Mouse (Mus musculus): ENCODE results near the gene Tnni3k. TPM values are rescaled to one million over a fixed set of nuclear protein-coding genes. Genes with fewer than 3 reads are reported as not detected.

Gene Tnni3k
- polyA plus RNA-seq, 1 experiment from 2014 or later: not detected

DNA sequence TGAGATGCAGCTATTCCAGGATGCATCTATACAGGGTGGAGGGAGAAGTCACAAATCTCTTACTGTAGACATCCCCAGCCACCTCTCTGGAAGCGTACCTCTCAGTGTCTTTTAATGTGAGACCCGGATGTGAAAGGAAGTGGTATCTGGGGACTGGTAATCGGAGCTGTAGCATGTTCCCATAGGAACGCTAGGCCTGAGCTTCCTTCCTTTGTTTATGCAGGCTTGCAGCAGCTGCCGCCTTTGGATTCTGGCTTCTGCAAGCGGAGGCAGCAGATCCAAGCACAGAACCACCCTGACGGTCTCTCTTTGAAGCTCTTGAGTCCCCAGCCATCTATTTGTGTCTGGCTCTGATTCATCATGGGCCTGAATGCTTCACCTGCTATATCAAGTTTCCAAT, 248.6 kb downstream of the Tnni3k start:
- Histone ChIP-seq H3K9ac (replicated peaks) (no peak overlapping the region), H3K27ac (no peak overlapping the region), H3K4me3 (replicated peaks) (no peak overlapping the region), H3K4me2 (no peak overlapping the region), H3K27me3 (peaks cover 17% of the 10 kb centered on the region), H3K4me1 (replicated peaks) (no peaks in the 10 kb centered on the region), H3K9me3 (no peaks in the 10 kb centered on the region), H3K36me3 (no peaks in the 10 kb centered on the region)
- peak; percentile 40; the same call in 1 of the 2 replicates for ATAC-seq (ENCODE audit: insufficient number of reproducible peaks, insufficient read depth, low FRiP score, low TSS enrichment, low read depth)
- WGBS: 34% methylated on average over 7 of the region's 7 CpGs

DNA sequence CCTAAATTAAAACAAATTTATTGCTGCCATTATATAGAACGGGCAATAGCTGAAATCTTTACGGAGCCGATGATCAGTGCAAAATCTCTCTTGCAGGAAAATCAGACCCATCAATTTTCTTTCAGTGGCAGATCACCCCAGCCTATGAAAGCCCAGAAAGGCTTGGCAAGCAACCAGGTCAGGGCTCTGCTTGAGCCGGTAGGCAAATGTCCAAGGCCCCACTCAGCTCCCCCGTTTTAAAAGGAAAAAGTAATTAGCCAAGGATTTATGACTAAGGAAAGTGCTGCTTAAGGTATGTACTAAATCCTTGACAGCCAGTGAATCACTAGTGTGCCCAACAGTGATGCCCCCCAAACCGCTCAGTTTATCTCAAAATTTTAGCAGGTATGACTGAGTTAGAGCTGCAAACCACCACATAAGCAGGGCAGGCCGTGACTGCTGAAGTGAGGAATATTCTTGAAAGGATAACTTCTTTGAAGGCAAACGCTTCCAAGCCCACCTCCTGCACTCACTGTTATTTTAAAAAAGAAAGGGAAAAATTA, 254.2 kb downstream of the Tnni3k start:
- Histone ChIP-seq H3K27ac (no peak overlapping the region), H3K4me2 (no peak overlapping the region), H3K27me3 (0 out of 2 replicates have a peak, but pooled peaks cover 2% of the 10 kb centered on the region), H3K9me3 (no peaks in the 10 kb centered on the region), H3K9ac (replicated peaks) (no peak overlapping the region), H3K36me3 (no peaks in the 10 kb centered on the region), H3K4me1 (replicated peaks) (peaks cover 17% of the 10 kb centered on the region; the same call in 1 of the 2 replicates), H3K4me3 (replicated peaks) (no peak overlapping the region)
- 37% methylated on average over 8 of the region's 8 CpGs for WGBS
- ATAC-seq (ENCODE audit: insufficient number of reproducible peaks, insufficient read depth, low FRiP score, low TSS enrichment, low read depth): no peak

DNA sequence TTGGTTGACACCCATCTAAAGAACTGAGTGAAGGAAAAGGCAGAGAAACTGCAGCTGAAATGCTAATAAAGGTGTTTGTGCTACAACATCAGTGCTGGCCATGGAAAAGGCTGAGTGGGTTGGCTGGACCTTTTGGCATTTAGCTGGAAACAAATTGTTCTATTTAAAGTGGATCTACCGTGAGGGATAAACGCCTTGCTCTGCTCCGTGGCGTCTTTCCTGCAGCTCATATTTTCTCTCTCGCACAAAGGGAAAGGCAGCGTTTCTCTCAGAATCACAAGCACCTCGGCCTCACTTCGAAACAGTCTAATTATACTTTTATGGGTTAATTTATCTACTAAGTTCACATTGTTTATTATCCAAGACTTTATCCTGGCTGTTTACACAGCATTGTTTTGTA, 254.8 kb downstream of the Tnni3k start:
- Histone ChIP-seq H3K4me1 (replicated peaks) (peaks cover 17% of the 10 kb centered on the region; the same call in 1 of the 2 replicates), H3K27me3 (0 out of 2 replicates have a peak, but pooled peaks cover 2% of the 10 kb centered on the region), H3K27ac (no peak overlapping the region), H3K9ac (replicated peaks) (no peak overlapping the region), H3K4me3 (replicated peaks) (no peak overlapping the region), H3K9me3 (no peaks in the 10 kb centered on the region), H3K4me2 (no peak overlapping the region), H3K36me3 (no peaks in the 10 kb centered on the region)
- ATAC-seq (ENCODE audit: insufficient number of reproducible peaks, insufficient read depth, low FRiP score, low TSS enrichment, low read depth): no peak
- 29% methylated on average over 8 of the region's 8 CpGs for WGBS

- no peak for ATAC-seq (ENCODE audit: insufficient number of reproducible peaks, insufficient read depth, low FRiP score, low TSS enrichment, low read depth)
- 87% methylated on average over 4 of the region's 4 CpGs for WGBS
- Histone ChIP-seq H3K9me3 (no peaks in the 10 kb centered on the region), H3K4me1 (replicated peaks) (peaks cover 17% of the 10 kb centered on the region; the same call in 1 of the 2 replicates), H3K9ac (replicated peaks) (no peak overlapping the region), H3K4me2 (no peak overlapping the region), H3K27ac (no peak overlapping the region), H3K4me3 (replicated peaks) (no peak overlapping the region), H3K27me3 (peaks cover 2% of the 10 kb centered on the region; the same call in 1 of the 2 replicates), H3K36me3 (no peaks in the 10 kb centered on the region)
Measured at GRCm38 (mm10) chr3:154798806-154799205, 256.4 kb downstream of the Tnni3k start.

DNA sequence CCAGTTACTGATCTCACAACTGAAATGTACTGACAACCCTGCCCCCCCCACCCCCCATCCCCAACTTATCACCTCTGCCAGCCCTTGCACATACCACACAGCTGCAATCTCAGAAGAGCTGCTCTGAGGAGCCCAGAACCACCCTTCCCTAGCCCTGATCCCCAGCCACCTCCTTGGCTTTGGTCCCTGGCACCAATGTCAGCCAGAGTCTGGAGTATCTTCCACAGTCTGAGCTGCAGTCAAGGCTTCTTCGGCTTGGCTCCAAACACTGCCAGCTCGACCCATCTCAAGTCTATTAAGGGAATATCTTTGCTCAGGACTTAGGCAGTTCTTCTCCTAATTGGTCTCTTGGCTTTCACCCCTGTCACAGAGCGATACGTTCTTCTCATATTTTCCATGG, 261.6 kb downstream of the Tnni3k start:
- H3K4me1 ChIP-seq (replicated peaks): no peaks in the 10 kb centered on the region
- no peak overlapping the region for H3K4me2 ChIP-seq
- H3K36me3 ChIP-seq: no peaks in the 10 kb centered on the region
- WGBS: 87% methylated on average over 4 of the region's 4 CpGs
- no peaks in the 10 kb centered on the region for H3K9me3 ChIP-seq
- H3K4me3 ChIP-seq (replicated peaks): no peak overlapping the region
- ATAC-seq (ENCODE audit: insufficient number of reproducible peaks, insufficient read depth, low FRiP score, low TSS enrichment, low read depth): no peak
- no peaks in the 10 kb centered on the region; the same call in 1 of the 2 replicates for H3K27me3 ChIP-seq
- H3K9ac ChIP-seq (replicated peaks): no peak overlapping the region
- no peak overlapping the region for H3K27ac ChIP-seq

DNA sequence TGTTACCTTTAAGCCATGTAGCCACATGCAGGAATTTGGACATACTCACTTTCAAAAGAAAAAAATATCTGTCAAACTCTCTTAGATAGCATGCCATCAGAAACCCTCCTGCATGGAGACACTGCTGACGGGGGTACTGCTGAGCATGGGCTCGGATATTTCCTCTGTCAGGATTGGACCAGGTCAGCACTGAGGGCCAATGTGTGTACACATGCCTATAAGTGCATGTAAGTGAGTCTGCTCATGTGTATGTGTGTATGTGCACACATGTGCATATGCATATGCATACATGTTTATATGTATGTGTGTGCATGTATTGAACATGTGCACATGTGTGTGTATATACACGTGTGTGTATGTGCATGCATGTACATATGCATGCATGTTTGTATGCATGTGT, 267.6 kb downstream of the Tnni3k start:
- H3K27ac ChIP-seq: no peak overlapping the region
- H3K36me3 ChIP-seq: no peaks in the 10 kb centered on the region
- H3K4me2 ChIP-seq: no peak overlapping the region
- H3K9me3 ChIP-seq: no peaks in the 10 kb centered on the region
- H3K27me3 ChIP-seq: no peaks in the 10 kb centered on the region
- H3K9ac ChIP-seq (replicated peaks): no peak overlapping the region
- ATAC-seq (ENCODE audit: insufficient number of reproducible peaks, insufficient read depth, low FRiP score, low TSS enrichment, low read depth): no peak
- no peaks in the 10 kb centered on the region for H3K4me1 ChIP-seq (replicated peaks)
- H3K4me3 ChIP-seq (replicated peaks): no peak overlapping the region
- WGBS: 83% methylated on average over 3 of the region's 3 CpGs

DNA sequence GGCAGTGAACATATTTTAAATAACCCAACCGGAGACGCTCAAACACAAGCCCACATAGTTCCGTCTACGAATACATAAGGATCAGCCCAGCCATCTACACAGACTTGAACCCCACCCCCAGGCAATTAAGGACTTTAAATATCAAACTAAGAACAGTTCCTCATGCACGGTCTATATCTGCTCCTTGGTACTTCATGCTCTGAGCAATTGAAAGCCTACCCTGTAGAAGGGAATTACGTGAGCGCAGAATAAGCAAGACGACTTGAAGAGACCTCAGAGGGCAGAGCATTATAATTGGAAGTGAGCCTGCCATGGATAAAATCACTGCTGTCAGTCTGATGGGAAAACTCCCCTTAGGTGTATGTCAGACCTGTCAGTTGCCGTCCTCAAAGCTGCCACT, 268.9 kb downstream of the Tnni3k start:
- no peak overlapping the region for H3K27ac ChIP-seq
- no peaks in the 10 kb centered on the region for H3K4me1 ChIP-seq (replicated peaks)
- no peak overlapping the region for H3K4me2 ChIP-seq
- no peak for ATAC-seq (ENCODE audit: insufficient number of reproducible peaks, insufficient read depth, low FRiP score, low TSS enrichment, low read depth)
- no peaks in the 10 kb centered on the region for H3K27me3 ChIP-seq
- no peak overlapping the region for H3K9ac ChIP-seq (replicated peaks)
- H3K9me3 ChIP-seq: no peaks in the 10 kb centered on the region
- whole genome bisulfite sequencing: 93% methylated on average over 9 of the region's 9 CpGs
- no peaks in the 10 kb centered on the region for H3K36me3 ChIP-seq
- no peak overlapping the region for H3K4me3 ChIP-seq (replicated peaks)

DNA sequence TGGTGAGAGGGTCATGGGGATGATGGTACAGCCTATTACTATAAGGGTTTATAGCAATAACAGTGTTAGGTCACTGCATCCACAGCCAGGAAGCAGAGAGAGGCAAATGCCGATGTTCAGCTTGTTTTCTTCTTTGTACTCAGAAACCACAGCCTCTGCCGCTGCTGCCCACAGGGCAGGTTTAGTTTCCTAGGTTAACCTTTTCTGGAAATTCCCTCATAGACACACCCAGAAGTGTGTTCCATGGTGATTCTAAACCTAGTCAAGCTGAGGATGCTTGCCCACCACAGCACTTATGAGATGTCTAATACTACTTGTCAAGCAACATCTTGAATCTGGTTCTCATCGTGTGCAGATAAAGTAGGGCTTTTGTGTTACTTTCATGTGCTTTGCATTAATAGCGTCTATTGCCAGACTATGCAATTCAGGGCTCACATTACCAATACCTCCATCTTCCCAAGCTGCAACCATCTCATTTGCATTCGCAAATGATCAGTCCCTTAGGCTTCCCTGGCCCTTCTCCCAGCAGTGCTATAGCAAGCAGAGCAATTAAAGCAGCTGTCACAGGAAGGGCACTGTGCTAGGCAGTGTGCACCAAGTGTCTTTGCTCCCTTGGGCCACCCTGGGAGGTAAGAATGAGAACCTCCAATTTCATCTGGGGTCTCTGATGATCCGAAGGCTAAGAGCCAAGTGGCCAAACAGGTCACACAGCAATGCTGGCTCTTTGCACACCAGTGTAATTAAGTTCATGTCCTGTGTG, 276.2 kb downstream of the Tnni3k start:
- ATAC-seq (ENCODE audit: insufficient number of reproducible peaks, insufficient read depth, low FRiP score, low TSS enrichment, low read depth): no peak
- Histone ChIP-seq H3K9me3 (no peaks in the 10 kb centered on the region), H3K4me1 (replicated peaks) (peaks cover 10% of the 10 kb centered on the region), H3K4me3 (replicated peaks) (no peak overlapping the region), H3K27me3 (no peaks in the 10 kb centered on the region), H3K36me3 (no peaks in the 10 kb centered on the region), H3K9ac (replicated peaks) (no peak overlapping the region), H3K27ac (no peak overlapping the region), H3K4me2 (no peak overlapping the region)
- 58% methylated on average over 6 of the region's 6 CpGs for WGBS

DNA sequence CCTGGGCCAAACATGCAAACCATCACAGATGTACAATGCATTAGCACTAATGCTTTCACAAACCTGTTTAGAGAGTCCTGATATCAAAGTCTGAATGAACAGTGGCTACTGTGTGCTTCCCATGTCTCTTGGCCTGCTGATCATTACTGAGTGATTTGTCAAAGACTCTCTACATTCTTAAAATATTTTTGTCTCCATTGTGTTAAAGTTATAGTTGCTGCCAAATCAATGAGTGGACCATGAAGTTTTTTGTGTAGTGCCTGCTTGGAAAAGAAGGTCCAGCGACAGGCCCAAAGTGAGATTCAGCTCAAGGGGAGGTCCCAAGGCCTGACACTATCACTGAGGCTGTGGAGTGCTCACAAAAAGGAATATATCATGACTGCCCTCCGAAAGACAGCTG, 283.6 kb downstream of the Tnni3k start:
- WGBS: 86% methylated on average over 2 of the region's 2 CpGs
- Histone ChIP-seq H3K36me3 (no peaks in the 10 kb centered on the region), H3K9me3 (no peaks in the 10 kb centered on the region), H3K9ac (replicated peaks) (no peak overlapping the region), H3K27ac (no peak overlapping the region), H3K27me3 (no peaks in the 10 kb centered on the region), H3K4me2 (no peak overlapping the region), H3K4me3 (replicated peaks) (no peak overlapping the region), H3K4me1 (replicated peaks) (no peaks in the 10 kb centered on the region)
- ATAC-seq (ENCODE audit: insufficient number of reproducible peaks, insufficient read depth, low FRiP score, low TSS enrichment, low read depth): no peak

DNA sequence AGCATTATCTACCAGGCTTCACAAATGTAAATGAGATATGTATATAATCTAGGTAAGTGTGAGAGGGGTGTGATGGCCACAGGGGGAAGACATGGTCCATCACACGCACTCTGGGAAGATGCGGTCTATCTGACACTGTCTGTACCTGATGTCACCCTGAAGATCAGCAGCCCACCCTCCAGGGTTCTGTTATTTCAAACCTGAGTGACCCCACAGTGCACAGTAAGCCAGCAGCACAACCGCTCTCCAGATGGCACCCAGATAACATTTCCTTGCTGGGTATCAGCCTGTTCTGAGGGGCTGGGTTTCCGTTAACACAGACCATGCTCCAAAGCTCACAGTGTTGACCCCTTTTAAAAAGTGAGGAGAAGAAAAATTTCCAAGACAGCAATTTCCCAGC, 288.9 kb downstream of the Tnni3k start:
- 0 out of 2 replicates have a peak, but pooled peaks cover 3% of the 10 kb centered on the region for H3K4me1 ChIP-seq (replicated peaks)

DNA sequence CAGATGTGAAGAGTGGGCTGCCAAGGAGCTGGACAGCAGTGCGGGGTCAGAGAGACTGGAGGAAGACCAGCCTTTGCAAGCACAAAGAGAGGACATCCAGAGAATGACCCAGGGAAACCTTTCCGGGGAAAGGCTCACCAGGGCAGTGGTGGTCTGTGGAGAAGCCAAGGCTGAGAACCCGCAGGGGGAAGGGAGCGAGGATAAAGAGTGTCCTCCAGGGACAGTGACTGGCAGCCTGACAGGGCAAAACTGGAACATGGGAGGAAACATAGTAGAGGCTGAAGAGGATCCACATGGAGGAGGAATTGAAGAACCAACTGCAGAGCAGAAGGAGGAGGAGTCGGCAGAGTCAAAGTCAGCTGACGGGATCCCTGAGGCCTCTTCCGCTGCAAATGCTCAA, 291.1 kb downstream of the Tnni3k start:
- Histone ChIP-seq H3K4me2 (no peak overlapping the region), H3K9ac (replicated peaks) (no peak overlapping the region), H3K4me3 (replicated peaks) (no peak overlapping the region), H3K36me3 (no peaks in the 10 kb centered on the region), H3K4me1 (replicated peaks) (0 out of 2 replicates have a peak, but pooled peaks cover 3% of the 10 kb centered on the region), H3K9me3 (no peaks in the 10 kb centered on the region), H3K27ac (no peak overlapping the region), H3K27me3 (peaks cover 25% of the 10 kb centered on the region)
- 75% methylated on average over 7 of the region's 7 CpGs for WGBS
- ATAC-seq (ENCODE audit: insufficient number of reproducible peaks, insufficient read depth, low FRiP score, low TSS enrichment, low read depth): no peak

More for the DNA sequence above, 288.9 kb downstream of the Tnni3k start:
- no peak; the same call in 1 of the 2 replicates for ATAC-seq (ENCODE audit: insufficient number of reproducible peaks, insufficient read depth, low FRiP score, low TSS enrichment, low read depth)
- no peaks in the 10 kb centered on the region for H3K9me3 ChIP-seq
- H3K36me3 ChIP-seq: no peaks in the 10 kb centered on the region
- H3K27me3 ChIP-seq: peaks cover 25% of the 10 kb centered on the region
- WGBS: 72% methylated on average over 4 of the region's 4 CpGs
- no peak overlapping the region for H3K4me2 ChIP-seq
- H3K4me3 ChIP-seq (replicated peaks): no peak overlapping the region
- no peak overlapping the region for H3K9ac ChIP-seq (replicated peaks)
- H3K27ac ChIP-seq: no peak overlapping the region
